Mouse (Mus musculus): ENCODE data around the gene Dusp27. TPM values are rescaled to one million over a fixed set of nuclear protein-coding genes. Genes with fewer than 3 reads are reported as not detected.

The Dusp27 gene
- polyA plus RNA-seq, 1 experiment from 2014 or later, result 4.7 TPM

DNA sequence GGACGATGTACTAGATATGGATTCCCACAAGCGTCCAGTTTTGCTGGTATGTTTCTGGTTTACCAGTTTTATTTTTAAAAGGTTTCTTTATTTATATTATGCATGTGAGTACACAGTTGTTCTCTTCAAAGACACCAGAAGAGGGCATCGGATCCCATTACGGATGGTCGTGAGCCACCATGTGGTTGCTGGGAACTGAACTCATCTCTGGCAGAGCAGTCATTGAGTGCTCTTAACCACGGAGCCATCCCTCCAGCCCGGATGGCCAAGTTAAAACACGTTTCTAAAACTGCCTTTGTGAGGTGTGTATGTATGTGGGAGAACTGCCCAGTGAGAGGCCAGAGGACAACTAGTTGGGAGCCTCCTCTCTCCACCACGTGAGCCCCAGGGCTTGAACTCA is 30.9 kb upstream of the Dusp27 start:
- Histone ChIP-seq H3K4me1 (replicated peaks) (no peaks in the 10 kb centered on the region), H3K27me3 (peaks cover 47% of the 10 kb centered on the region), H3K9ac (replicated peaks) (no peak overlapping the region), H3K9me3 (no peaks in the 10 kb centered on the region), H3K27ac (no peak overlapping the region), H3K36me3 (no peaks in the 10 kb centered on the region), H3K4me3 (replicated peaks) (no peak overlapping the region), H3K4me2 (no peak overlapping the region)
- WGBS, result 62% methylated on average over 9 of the region's 9 CpGs
- no peak for ATAC-seq (ENCODE audit: insufficient number of reproducible peaks, insufficient read depth, low FRiP score, low TSS enrichment, low read depth)

DNA sequence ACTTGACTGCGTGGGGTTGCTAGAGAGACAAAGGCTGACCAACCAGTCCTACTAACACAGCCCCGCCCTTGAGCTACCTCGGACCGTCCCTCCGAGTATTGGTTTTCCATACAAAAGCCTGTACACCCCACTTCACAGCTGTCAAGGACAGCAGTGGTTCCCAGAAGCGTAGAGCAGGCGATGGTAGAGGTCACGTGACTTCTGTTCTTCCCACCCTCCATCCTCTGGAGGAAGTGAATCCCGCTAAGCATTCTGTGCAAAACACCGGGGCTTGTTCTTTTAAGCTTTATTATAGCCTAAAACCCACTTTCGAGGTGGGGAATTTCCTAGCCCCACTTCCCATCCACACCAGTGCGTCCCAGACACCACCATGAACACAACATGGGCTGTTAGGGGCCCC is 30.0 kb upstream of the Dusp27 start:
- no peak for ATAC-seq (ENCODE audit: insufficient number of reproducible peaks, insufficient read depth, low FRiP score, low TSS enrichment, low read depth)
- Histone ChIP-seq H3K27me3 (peaks cover 47% of the 10 kb centered on the region), H3K4me2 (no peak overlapping the region), H3K36me3 (no peaks in the 10 kb centered on the region), H3K9me3 (no peaks in the 10 kb centered on the region), H3K27ac (no peak overlapping the region), H3K4me3 (replicated peaks) (no peak overlapping the region), H3K9ac (replicated peaks) (no peak overlapping the region), H3K4me1 (replicated peaks) (no peaks in the 10 kb centered on the region)
- WGBS, result 84% methylated on average over 12 of the region's 12 CpGs

DNA sequence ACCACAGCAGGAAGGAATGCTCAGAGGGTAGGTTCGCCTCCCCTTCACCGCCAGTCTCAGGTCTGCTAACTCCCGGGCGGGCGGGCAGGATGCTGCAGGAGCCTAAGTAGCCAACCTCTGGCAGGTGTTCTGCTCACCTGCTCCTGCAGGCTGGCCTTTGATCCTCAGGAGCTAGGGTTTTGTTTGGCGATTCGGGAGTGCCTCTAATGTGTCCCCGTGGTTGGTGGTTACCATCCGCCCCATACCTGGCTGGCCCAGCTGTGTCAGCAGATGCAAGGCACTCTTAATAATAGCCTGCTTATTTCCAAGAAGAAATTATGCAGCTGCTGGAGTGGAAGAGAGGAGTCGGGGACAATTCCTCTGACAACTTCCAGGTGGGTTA is 27.4 kb upstream of the Dusp27 start:
- peaks cover 43% of the 10 kb centered on the region for H3K27me3 ChIP-seq
- H3K4me1 ChIP-seq (replicated peaks), result no peaks in the 10 kb centered on the region
- no peaks in the 10 kb centered on the region for H3K9me3 ChIP-seq
- no peak overlapping the region for H3K27ac ChIP-seq
- no peaks in the 10 kb centered on the region for H3K36me3 ChIP-seq
- H3K9ac ChIP-seq (replicated peaks), result no peak overlapping the region
- 26% methylated on average over 10 of the region's 10 CpGs for WGBS
- no peak overlapping the region for H3K4me3 ChIP-seq (replicated peaks)
- no peak for ATAC-seq (ENCODE audit: insufficient number of reproducible peaks, insufficient read depth, low FRiP score, low TSS enrichment, low read depth)
- H3K4me2 ChIP-seq, result no peak overlapping the region

DNA sequence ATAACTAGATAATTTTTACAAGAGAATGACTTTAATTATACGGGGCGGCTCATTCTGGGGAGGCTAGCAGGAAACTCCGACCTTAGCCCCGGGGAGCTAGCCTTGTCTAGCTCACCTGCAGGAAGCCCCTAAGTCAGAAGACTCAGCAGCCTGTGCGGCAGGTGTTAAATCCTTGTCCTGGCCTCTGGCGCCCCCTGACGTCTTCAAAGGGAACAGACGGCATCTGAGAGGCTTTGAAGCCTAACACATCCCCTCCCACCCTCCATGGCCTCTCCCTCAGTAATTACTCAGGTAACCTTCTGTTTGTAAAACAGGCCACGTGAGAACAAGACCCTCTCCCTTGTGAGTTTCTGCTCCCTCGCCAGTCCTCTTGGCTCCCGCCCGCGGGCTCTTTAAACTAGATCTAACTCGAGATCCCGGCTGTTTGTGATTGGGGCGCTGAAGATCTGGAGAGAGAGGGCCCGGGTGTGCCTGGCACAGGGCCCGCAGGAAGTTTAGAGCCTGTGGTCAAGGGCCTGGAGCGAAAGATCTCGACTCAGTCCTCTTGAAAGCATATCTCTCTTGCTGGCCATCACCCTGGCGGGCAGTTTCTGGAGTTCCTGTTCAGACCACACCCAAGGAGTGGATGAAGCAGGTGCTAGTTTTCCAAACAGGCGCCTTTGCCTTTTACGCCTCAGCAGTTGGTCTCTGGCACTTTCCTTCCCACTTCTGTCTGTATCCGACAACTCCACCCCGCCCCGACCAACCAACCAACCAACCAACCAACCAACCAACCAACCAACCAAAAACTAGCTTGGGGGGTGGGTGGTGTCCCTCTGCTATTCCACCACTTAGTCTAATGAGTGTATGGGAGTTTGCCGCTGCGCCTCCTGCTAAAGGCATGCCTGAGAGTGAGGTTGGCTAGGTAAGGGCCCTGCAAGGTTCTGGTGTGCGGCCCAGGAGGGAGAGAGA is 26.7 kb upstream of the Dusp27 start:
- no peak overlapping the region for H3K9ac ChIP-seq (replicated peaks)
- peak; percentile 26; the same call in 1 of the 2 replicates for ATAC-seq (ENCODE audit: insufficient number of reproducible peaks, insufficient read depth, low FRiP score, low TSS enrichment, low read depth)
- H3K4me2 ChIP-seq, result peak overlapping the region; percentile 50

DNA sequence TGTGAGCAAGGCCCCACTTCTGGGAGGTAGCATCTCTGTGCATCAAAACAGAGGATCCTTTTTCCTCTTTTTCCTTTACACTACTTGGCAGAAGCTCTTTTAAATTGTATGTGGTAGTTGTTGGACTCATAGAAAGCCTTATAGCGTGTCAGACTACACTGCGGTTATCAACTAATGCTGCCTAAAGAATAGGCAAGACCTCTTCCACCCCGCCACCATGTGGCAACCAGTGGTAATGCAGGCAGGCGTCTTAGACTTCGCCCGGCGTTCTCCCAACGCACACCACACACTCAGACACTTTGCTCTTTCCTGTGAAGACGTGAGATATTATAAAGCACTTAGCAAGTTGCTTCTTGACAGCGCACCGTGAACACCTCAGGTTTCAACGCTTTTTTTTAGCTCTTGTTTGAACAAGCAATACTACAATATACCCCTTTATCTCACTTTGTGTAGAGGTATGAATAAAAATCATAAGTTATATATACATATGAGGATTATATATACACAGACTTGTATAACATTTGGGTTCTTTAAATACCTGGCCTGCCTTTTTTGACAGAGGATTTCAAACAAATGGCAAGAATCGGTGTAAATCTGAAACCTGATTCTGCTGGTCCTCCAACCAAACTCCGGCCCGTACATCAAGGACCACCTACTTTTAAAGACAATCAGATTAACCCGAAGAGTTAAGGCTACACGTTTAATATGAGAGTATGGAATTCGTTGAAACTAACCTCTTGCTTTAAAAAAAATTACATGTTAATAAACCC is 25.8 kb upstream of the Dusp27 start:
- no peaks in the 10 kb centered on the region for H3K9me3 ChIP-seq
- no peak; the same call in 1 of the 2 replicates for ATAC-seq (ENCODE audit: insufficient number of reproducible peaks, insufficient read depth, low FRiP score, low TSS enrichment, low read depth)
- H3K27ac ChIP-seq, result no peak overlapping the region
- H3K36me3 ChIP-seq, result no peaks in the 10 kb centered on the region
- H3K27me3 ChIP-seq, result peaks cover 28% of the 10 kb centered on the region
- H3K4me3 ChIP-seq (replicated peaks), result no peak overlapping the region
- H3K4me1 ChIP-seq (replicated peaks), result no peaks in the 10 kb centered on the region
- no peak overlapping the region for H3K9ac ChIP-seq (replicated peaks)
- WGBS, result 13% methylated on average over 18 of the region's 18 CpGs
- no peak overlapping the region for H3K4me2 ChIP-seq

More for the DNA sequence above, 26.7 kb upstream of the Dusp27 start:
- Histone ChIP-seq H3K27me3 (peaks cover 37% of the 10 kb centered on the region), H3K4me3 (replicated peaks) (peak overlapping the region; percentile 24), H3K9me3 (no peaks in the 10 kb centered on the region), H3K36me3 (no peaks in the 10 kb centered on the region), H3K4me1 (replicated peaks) (no peaks in the 10 kb centered on the region), H3K27ac (no peak overlapping the region)
- whole genome bisulfite sequencing, result 8% methylated on average over 29 of the region's 29 CpGs

DNA sequence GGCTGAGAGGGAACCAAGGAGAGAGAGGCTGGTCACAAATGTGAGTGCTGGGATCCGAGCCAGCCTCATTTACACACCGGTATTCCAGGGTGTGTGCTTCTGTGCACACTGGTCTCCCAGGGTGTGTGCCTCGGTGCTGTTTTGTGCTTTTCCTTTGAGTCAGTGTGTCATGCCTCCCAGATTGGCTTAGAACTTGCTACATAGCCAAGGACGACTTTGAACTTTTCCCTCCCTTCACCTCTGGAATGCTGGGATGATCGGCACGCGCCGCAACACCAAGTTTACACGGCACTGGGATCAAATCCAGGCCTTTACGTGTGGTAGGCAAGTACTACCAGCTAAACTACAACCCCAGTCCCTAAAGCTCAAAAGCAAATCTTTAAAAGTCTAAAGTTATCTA is 24.3 kb upstream of the Dusp27 start:
- ATAC-seq (ENCODE audit: insufficient number of reproducible peaks, insufficient read depth, low FRiP score, low TSS enrichment, low read depth), result no peak
- H3K27ac ChIP-seq, result no peak overlapping the region
- peaks cover 20% of the 10 kb centered on the region for H3K27me3 ChIP-seq
- no peak overlapping the region for H3K9ac ChIP-seq (replicated peaks)
- no peak overlapping the region for H3K4me3 ChIP-seq (replicated peaks)
- WGBS, result 87% methylated on average over 10 of the region's 10 CpGs
- no peak overlapping the region for H3K4me2 ChIP-seq
- H3K9me3 ChIP-seq, result no peaks in the 10 kb centered on the region
- no peaks in the 10 kb centered on the region for H3K4me1 ChIP-seq (replicated peaks)
- no peaks in the 10 kb centered on the region for H3K36me3 ChIP-seq

DNA sequence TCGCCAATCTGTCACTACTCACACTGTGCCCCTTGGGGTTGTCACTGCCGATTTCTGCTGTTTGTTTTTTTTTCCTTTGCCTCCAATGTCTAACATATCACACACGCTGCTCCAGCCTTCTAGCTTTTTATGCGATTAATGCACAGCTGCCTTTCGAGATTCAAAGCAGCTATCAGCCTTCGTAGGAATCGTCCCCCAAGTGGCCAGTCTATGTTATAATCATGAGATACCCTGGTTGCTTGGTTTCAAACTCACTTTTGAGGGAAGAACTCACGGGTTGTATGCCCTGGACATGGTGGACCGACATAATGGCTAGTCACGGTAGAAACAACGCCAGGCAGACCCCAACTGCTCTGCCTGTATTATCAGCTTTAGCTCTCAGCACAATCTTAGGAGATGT is 23.6 kb upstream of the Dusp27 start:
- Histone ChIP-seq H3K4me3 (replicated peaks) (no peak overlapping the region), H3K27me3 (peaks cover 19% of the 10 kb centered on the region), H3K9me3 (no peaks in the 10 kb centered on the region), H3K36me3 (no peaks in the 10 kb centered on the region), H3K4me1 (replicated peaks) (no peaks in the 10 kb centered on the region), H3K9ac (replicated peaks) (no peak overlapping the region), H3K4me2 (no peak overlapping the region), H3K27ac (no peak overlapping the region)
- WGBS, result 71% methylated on average over 11 of the region's 11 CpGs
- no peak for ATAC-seq (ENCODE audit: insufficient number of reproducible peaks, insufficient read depth, low FRiP score, low TSS enrichment, low read depth)

DNA sequence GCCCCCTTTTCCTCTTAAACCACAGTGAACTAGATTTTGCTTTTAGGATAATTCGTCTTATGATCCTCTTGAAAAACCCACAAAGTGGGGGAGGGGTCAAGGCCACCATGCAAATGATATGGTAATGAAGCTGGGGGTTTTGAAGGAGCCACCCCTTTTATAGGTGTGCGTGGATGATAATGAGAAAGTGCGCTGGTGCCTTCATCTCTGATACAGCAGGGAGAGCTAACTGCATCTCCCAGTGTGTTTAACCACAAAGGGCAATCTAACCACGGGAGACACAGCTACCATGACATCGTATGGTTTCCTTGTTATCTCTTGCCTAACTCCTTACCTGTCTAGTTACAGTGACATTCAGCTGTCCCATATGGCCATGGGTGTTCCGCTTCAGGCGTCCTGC is 22.3 kb upstream of the Dusp27 start:
- no peak overlapping the region for H3K4me2 ChIP-seq
- no peak overlapping the region for H3K27ac ChIP-seq
- peaks cover 10% of the 10 kb centered on the region for H3K27me3 ChIP-seq
- ATAC-seq (ENCODE audit: insufficient number of reproducible peaks, insufficient read depth, low FRiP score, low TSS enrichment, low read depth), result no peak
- 85% methylated on average over 7 of the region's 7 CpGs for WGBS
- no peaks in the 10 kb centered on the region for H3K9me3 ChIP-seq
- no peak overlapping the region for H3K4me3 ChIP-seq (replicated peaks)
- no peak overlapping the region for H3K9ac ChIP-seq (replicated peaks)
- H3K36me3 ChIP-seq, result no peaks in the 10 kb centered on the region
- H3K4me1 ChIP-seq (replicated peaks), result no peaks in the 10 kb centered on the region

DNA sequence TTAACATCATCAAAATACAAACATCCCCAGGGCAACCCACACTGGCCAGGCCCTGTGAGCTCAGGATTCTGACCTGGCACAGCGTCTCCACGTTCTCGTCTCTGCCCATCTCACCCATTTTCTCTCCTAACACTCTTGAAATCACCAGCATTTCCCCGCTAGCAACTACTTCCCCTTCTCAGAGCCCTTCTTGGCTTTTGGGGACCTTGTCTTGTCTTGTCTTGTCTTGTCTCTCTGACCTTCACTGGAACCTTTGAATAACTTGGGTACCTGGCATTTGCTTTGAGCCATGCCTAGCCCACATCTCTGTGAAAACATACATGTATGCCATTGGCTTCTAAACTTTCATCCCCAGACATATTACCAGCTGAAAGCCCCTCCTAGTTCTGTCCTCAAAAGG is 21.7 kb upstream of the Dusp27 start:
- Histone ChIP-seq H3K4me3 (replicated peaks) (no peak overlapping the region), H3K36me3 (no peaks in the 10 kb centered on the region), H3K4me1 (replicated peaks) (no peaks in the 10 kb centered on the region), H3K4me2 (no peak overlapping the region), H3K27me3 (peaks cover 4% of the 10 kb centered on the region), H3K27ac (no peak overlapping the region), H3K9me3 (no peaks in the 10 kb centered on the region), H3K9ac (replicated peaks) (no peak overlapping the region)
- WGBS, result 88% methylated on average over 4 of the region's 4 CpGs
- no peak for ATAC-seq (ENCODE audit: insufficient number of reproducible peaks, insufficient read depth, low FRiP score, low TSS enrichment, low read depth)

DNA sequence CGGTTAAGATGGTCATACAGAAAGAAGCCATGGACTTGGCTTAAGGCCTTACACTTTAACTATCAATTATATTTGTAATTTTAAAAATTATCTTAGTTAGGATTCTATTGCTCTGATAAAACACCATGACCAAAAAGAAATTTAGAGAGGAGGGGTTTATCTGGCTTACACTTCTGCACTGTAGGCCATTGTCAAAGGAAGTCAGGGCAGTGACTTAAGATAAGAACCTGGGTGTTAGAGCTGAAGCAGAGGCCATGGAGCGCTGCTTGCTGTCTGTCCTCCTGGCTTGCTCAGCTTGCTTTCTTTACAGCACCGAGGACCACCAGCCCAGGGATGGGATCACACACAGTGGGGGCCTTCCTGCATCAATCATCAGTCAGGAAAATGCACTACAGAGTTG is 19.9 kb upstream of the Dusp27 start:
- Histone ChIP-seq H3K4me3 (replicated peaks) (no peak overlapping the region), H3K4me1 (replicated peaks) (no peaks in the 10 kb centered on the region), H3K9me3 (no peaks in the 10 kb centered on the region), H3K9ac (replicated peaks) (no peak overlapping the region), H3K36me3 (no peaks in the 10 kb centered on the region), H3K27ac (no peak overlapping the region), H3K27me3 (no peaks in the 10 kb centered on the region), H3K4me2 (no peak overlapping the region)
- 70% methylated on average over 3 of the region's 3 CpGs for WGBS
- ATAC-seq (ENCODE audit: insufficient number of reproducible peaks, insufficient read depth, low FRiP score, low TSS enrichment, low read depth), result no peak

DNA sequence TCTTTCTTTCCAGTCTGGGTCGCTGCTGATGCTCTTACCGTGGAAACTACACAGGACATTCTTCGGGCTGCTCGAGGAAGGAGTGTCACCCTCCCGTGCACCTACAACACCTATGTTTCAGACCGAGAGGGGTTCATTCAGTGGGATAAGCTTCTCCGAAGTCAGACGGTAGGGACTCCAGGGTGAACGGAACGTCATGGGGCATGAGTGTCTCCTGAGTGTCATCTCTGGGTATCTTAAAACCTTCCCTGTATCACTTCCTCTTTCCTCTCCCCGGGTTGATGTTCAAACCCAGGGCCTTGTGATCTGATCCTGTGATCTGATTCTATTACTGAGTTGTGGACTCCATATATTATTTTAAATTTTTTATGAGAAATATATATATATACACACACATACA is 18.9 kb upstream of the Dusp27 start:
- Histone ChIP-seq H3K27ac (no peak overlapping the region), H3K4me1 (replicated peaks) (no peaks in the 10 kb centered on the region), H3K9me3 (no peaks in the 10 kb centered on the region), H3K27me3 (no peaks in the 10 kb centered on the region), H3K4me3 (replicated peaks) (no peak overlapping the region), H3K9ac (replicated peaks) (no peak overlapping the region), H3K36me3 (no peaks in the 10 kb centered on the region), H3K4me2 (no peak overlapping the region)
- WGBS, result 88% methylated on average over 11 of the region's 11 CpGs
- ATAC-seq (ENCODE audit: insufficient number of reproducible peaks, insufficient read depth, low FRiP score, low TSS enrichment, low read depth), result no peak
